Mouse (Mus musculus) lung, postnatal 0 days (tissue): Measurements from ENCODE around the gene Sept4.

Source experiments
- CTCF ChIP-seq: IDR thresholded peaks from 2 replicates; pipeline ENCODE4 v1.5.1; 2016; ENCODE audit warnings: antibody characterized with exemption, mild to moderate bottlenecking
- EP300 ChIP-seq: IDR thresholded peaks from 2 replicates; pipeline ENCODE4 v1.6.1; 2016; ENCODE audit warnings: antibody characterized with exemption, mild to moderate bottlenecking, control low read depth

DNA sequence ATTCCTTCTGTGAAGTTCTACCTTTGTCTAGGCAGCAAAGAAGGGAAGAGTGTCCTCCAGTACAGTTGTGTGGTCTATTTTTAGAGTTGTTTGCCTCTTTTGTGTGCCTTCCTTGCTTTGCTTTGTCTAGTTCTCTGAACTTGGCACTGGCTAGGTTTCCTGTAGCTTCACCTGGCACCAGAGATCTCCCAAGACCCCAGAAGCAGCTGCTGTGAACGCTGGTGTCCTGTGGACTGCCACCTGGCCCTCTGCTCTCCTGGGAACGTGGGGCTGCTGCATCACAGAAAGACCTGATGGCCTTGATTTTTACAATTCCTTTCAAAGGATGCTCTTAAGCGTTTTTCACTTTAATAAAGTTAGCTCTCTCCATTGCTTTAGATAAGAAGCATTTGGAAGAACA lies 25.8 kb upstream of the Sept4 start:
- no peak for TF ChIP-seq CTCF
- TF ChIP-seq EP300 = no peak
